Mouse (Mus musculus): ENCODE results near the gene Prnp. TPM values are rescaled to one million over a fixed set of nuclear protein-coding genes. Genes with fewer than 3 reads are reported as not detected.

Gene Prnp
- total and polyA plus RNA-seq, 3 experiments: 18.3 to 24.0 TPM; not detected in 1

- H3K27me3 ChIP-seq (ENCODE audit: control insufficient read depth in 1 of 2, insufficient read depth in 2 of 2, low read length in 2 of 2): no peaks in the 10 kb centered on the region; a peak in 1 of 4 replicates
- H3K4me1 ChIP-seq (ENCODE audit: control insufficient read depth in 1 of 2, insufficient read depth in 2 of 2, low read length in 2 of 2): no peaks in the 10 kb centered on the region
- H3K36me3 ChIP-seq (ENCODE audit: control insufficient read depth in 1 of 2, insufficient read depth in 2 of 2, low read length in 2 of 2): no peaks in the 10 kb centered on the region
- no peak for DNase-seq (ENCODE audit: low read depth, low spot score)
- no peak overlapping the region for H3K9ac ChIP-seq (ENCODE audit: control insufficient read depth, low read depth, low read length, poor library complexity, severe bottlenecking)
- H3K27ac ChIP-seq (ENCODE audit: control insufficient read depth, low read depth, low read length): no peak overlapping the region
- no peak for TF ChIP-seq BHLHE40 (IDR thresholded peaks at IDR 0.05; ENCODE audit: borderline replicate concordance, low read depth, low read length)
- no peak for TF ChIP-seq MAX (IDR thresholded peaks at IDR 0.05; ENCODE audit: low read length)
- TF ChIP-seq CHD2 (IDR thresholded peaks at IDR 0.05; ENCODE audit: low read length): no peak
- no peak for TF ChIP-seq ETS1 (IDR thresholded peaks at IDR 0.05; ENCODE audit: low read depth, low read length)
- TF ChIP-seq CTCF (IDR thresholded peaks at IDR 0.05 in 2 of 3, conservative IDR thresholded peaks at IDR 0.05 in 1 of 3; ENCODE audit: control insufficient read depth in 1 of 3, insufficient read depth in 1 of 3, low read depth in 2 of 3, low read length in 3 of 3, poor library complexity in 1 of 3, severe bottlenecking in 1 of 3): peak in 1 of 3 experiments; percentile 37; a peak in 2 of 6 replicates
- TF ChIP-seq RAD21 (IDR thresholded peaks at IDR 0.05; ENCODE audit: low read depth, low read length): peak; percentile 20
- TF ChIP-seq SMC3 (IDR thresholded peaks at IDR 0.05; ENCODE audit: low read depth, low read length): peak; percentile 47
- no peak for TF ChIP-seq USF1 (IDR thresholded peaks at IDR 0.05; ENCODE audit: low read depth, low read length)
- no peaks in the 10 kb centered on the region for H3K79me2 ChIP-seq (ENCODE audit: control insufficient read depth, insufficient read depth, low read length, poor library complexity)
- H3K9me3 ChIP-seq (replicated peaks; ENCODE audit: insufficient read depth, low read length): no peaks in the 10 kb centered on the region
- no peak overlapping the region for H3K4me3 ChIP-seq (ENCODE audit: control insufficient read depth in 1 of 2, insufficient read depth in 1 of 2, low read depth in 2 of 2, low read length in 2 of 2)
Measured at GRCm38 (mm10) chr2:131987950-131988349, 78.2 kb downstream of the Prnp start.

Other genes starting within 250 kb of the Prnp start
- gene Erv3, start 50.2 kb upstream of the Prnp start, total RNA-seq (2012; rRNA removed): 0.23 and 0.62 TPM in 2 replicates
- gene Erv3, start 50.2 kb upstream of the Prnp start, polyA plus RNA-seq (2012; ENCODE audit: insufficient read depth in 1 of 2, insufficient read length in 2 of 2, low read depth in 1 of 2, low replicate concordance in 2 of 2, missing spikeins in 1 of 2): under 1 TPM in 1 of 2 experiments, not detected in 1; 0.36 TPM
- gene Prn, start within 50 bp of the Prnp start, total RNA-seq (2012; rRNA removed): not detected in 2 replicates
- not detected for gene Prn, start within 50 bp of the Prnp start, polyA plus RNA-seq (2012; ENCODE audit: insufficient read depth in 1 of 2, insufficient read length in 2 of 2, low read depth in 1 of 2, low replicate concordance in 2 of 2, missing spikeins in 1 of 2)
- gene Prnd, start 40.9 kb downstream of the Prnp start, total RNA-seq (2012; rRNA removed): not detected in 2 replicates
- gene Prnd, start 40.9 kb downstream of the Prnp start, polyA plus RNA-seq (2012; ENCODE audit: insufficient read depth in 1 of 2, insufficient read length in 2 of 2, low read depth in 1 of 2, low replicate concordance in 2 of 2, missing spikeins in 1 of 2): under 1 TPM in 1 of 2 experiments, not detected in 1; 0.06 TPM
- gene Rassf2, start 120.3 kb downstream of the Prnp start, total RNA-seq (2012; rRNA removed): 0.59 and 0.69 TPM in 2 replicates
- gene Rassf2, start 120.3 kb downstream of the Prnp start, polyA plus RNA-seq (2012; ENCODE audit: insufficient read depth in 1 of 2, insufficient read length in 2 of 2, low read depth in 1 of 2, low replicate concordance in 2 of 2, missing spikeins in 1 of 2): 1 to 10 TPM in 1 of 2 experiments, not detected in 1; 4.1 TPM
- gene Slc23a2, start 235.2 kb downstream of the Prnp start, total RNA-seq (2012; rRNA removed): 6.5 and 7.9 TPM in 2 replicates
- gene Slc23a2, start 235.2 kb downstream of the Prnp start, polyA plus RNA-seq (2012; ENCODE audit: insufficient read depth in 1 of 2, insufficient read length in 2 of 2, low read depth in 1 of 2, low replicate concordance in 2 of 2, missing spikeins in 1 of 2): 10 to 100 TPM in 1 of 2 experiments, not detected in 1; 10.3 TPM